Mouse (Mus musculus): Measurements from ENCODE around the gene Ahnak2.
"Not testable (repeated sequence)": the region's sequence is repeated elsewhere in the genome, so short reads cannot be mapped to it uniquely, and the experiment has no call there.

The Ahnak2 gene

DNA sequence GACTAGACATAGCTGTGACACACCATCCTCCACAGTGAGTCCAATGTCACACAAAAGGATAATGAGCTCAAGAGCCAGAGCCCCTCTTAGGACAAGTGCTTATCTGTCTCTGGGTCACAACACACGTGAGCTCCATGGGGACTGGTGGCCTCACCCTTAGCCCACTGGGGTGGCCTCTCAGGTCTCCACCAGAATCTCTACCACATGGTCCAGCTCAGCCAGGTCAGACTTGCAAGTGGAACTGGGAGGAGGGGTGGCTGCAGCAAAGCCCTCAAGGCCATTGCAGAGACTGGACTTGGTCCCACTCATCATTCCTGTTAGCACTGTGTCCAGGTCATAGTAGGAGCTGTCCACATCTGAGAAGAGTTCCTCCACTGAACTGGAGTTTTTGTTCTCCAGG, 18.8 kb upstream of the Ahnak2 start:
- DNase-seq (ENCODE audit: low spot score in 2 of 2) = no peak

DNA sequence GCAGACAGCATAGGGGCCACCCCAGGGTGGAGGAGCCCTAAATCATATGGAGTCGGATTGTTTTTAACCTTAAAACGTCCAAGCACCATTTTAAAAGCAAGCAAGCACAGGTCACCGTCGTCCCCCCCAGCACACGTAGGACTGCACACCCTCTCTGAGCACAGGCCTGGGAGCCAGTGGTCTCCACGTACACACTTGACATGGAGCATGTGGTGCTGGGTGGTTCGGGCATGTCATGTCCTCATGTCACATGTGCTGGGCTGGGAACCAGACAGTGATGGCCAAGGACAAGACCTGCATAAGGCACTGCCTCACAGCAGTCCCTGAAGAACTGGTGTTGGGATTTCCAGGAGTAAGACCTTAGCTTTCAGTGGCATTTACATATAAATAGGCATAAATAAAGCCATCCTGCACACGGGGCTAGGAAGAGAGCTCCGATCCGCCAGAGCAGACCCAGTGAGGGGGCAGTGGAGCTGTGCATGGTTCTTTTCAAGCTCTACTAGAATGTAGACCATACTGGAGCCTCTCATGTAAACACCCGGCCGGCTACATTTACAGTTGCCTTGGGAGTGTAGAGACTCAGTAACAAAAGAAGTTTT, 18.0 kb upstream of the Ahnak2 start:
- no peak for DNase-seq (ENCODE audit: low spot score in 2 of 2)

DNA sequence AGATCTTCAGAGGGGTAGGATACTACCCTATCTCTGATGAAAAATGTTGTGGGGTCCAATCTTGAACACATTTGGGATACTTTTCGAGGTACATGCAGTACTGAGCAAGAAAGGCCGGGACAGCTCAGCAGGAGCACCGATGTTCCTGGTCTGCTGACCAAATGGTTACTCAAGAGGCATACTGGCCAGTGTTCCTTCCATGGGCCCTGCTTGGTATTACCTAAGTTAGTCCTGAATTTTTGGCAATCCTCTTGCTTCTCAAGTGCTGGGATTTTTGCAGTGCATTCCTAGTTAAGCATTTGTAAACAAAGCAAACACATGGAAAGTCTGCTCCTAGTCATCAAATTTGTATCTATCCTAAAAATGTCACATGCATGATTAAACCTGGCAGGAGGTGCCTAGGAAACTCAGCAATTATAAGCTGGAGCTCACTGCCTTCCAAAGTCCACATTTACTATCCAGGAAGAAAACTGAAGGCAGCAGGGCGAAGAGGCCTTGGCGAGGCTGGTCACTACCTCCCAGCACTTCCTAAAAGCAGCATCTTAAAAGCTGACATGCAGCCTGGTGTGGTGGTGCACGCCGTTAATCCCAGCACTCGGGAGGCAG, 16.7 kb upstream of the Ahnak2 start:
- no peak for DNase-seq (ENCODE audit: low spot score in 2 of 2)

DNA sequence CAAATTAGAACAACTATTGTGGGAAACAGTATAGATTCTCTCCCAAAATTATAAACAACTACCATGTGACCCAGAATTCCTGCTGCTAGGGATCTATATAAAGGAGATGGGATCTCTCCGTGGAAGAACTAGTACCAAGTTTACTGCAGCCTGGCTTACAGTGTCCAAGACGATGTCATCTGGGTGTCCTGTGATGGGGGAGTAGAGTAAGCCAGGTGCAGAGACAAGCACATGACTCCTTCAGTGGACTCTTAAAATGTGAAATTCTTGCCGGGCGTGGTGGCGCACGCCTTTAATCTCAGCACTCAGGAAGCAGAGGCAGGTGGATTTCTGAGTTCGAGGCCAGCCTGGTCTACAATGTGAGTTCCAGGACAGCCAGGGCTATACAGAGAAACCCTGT, 14.4 kb upstream of the Ahnak2 start:
- DNase-seq (ENCODE audit: low spot score in 2 of 2) = not testable (repeated sequence)

DNA sequence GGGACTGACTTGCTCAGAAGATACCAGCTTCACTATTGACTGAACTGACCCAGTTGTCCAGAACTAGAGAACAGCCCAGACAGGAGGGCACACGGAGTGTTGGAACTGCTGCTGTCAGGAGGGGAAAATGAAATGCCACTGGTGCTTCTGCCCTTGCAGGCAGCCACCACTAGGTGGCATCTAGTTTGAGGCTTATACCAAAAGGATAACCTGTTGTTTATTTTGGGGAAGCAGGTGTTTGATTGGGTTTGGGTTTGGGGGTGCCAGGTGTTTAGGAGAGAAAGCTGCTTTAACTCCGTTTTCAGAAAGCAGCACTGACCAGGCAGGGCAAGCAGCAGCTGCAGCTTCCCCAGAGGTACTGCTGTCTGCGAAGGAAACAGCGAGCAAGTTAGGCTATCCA, 13.8 kb upstream of the Ahnak2 start:
- peak; percentile 56 to 60 for DNase-seq (ENCODE audit: low spot score in 2 of 2)

DNA sequence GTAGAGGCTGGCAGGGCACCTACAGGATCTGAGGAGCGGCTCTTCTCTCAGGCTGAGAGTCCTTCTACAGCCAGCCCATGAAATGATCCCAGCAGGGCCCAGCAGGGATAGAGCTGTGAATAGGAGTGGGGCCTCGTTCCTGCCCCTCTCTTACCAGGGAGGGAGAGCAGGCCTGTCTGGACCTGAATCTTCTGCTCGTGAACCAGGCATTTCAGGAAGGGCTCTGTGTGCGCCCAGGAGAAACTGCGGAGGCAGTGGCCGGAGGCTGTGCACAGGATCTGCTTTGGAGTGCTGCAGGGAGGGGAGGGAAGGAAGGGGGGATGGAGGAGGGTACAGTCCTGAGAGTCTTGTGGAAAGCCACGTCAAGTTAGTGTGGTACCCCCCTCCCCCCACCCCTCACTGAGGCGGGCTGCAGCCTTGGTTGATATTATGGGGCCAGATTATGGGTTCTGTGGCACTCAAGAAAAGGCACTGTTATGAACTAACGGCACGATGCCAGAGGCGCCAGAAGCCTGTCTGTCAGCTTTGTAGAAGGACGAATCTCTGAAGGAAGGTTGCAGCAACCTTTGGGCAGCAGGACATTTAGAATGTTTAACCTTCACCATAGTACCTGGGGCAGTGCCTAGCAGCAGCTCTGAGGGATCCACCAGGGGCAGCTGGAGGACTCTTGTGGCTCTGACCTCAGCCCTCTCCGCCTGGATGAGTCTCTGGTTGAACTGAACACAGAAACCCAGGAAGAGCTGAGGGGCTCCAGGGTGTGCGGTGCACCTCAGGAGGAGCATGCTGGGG, 12.4 kb upstream of the Ahnak2 start:
- no peak for DNase-seq (ENCODE audit: low spot score in 2 of 2)

DNA sequence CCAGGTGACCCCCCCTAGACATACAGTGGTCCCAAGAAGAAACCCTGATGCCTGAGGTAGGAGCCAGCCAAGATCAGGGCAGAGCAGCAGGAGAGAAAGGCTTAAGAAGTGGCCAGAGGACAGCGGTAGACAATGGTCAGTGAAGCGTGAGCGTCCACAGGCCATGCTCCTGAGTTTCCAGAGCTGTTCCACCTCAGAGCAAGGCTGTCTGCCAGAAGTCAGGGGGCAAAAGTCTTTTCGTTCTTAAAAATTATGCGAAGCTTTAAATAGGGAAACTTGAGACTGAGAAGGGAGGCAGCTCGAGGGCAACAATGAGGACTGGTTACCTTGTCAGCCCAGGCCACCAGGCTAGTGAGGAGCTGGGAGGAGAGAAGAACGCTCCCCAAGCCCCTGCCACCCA, 10.9 kb upstream of the Ahnak2 start:
- no peak for DNase-seq (ENCODE audit: low spot score in 2 of 2)

DNA sequence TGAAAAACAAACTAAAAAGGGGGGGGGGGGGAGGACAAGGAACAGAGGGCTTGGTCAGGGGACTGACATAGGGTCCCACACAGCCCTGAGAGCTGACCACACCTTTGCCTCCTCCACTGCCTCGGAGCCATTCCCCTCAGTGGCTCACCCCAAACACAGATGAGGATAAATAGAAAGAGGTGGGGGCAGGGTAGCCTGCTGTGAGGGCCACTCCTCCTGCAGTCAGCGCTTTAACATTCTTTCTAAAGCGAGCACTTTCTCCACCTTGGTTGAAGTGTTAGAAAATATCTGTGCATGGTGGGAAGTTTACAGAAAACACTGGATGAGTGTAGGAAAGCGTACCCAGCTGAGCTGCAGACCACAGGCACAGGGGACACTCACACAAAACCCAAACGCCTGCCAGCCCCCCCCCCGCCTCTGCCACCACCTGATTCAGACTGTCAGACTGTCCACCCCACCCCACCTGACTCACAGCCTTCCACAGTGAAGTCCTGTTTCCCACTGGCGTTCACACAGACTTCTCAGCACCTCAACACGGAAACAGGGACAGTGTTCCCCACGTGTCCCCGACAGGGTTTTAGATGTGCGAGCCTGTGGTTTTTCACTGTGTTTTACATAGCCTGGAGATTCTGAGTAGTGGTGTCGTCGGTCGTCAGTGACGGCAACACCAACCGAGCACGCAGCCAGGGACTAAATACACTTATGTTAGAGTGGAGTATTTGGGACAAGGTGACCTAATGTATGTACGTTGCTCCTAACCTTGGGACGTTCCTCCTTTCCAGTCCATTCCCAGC, 7.8 kb upstream of the Ahnak2 start:
- no peak for DNase-seq (ENCODE audit: low spot score in 2 of 2)

DNA sequence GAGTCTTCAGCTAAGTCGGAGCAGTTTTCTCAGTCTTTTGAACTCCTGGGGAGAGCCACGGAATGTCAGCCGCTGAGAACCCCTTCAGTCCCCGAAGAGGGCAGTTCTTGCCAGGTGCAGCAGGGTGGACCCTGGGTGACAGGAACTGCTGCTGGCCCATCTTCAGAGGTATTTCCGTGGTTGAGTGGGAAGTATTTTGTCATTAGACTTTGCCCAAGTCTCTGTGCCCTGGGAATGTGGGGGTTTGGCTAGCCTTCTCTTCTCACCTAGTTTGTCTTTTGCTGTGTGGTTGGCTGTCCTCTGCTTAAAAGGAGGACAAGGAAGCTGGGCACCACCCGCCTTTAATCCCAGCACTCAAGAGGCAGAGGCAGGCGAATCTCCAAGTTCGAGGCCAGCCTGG, 7.2 kb upstream of the Ahnak2 start:
- DNase-seq (ENCODE audit: low spot score in 2 of 2) = no peak

DNA sequence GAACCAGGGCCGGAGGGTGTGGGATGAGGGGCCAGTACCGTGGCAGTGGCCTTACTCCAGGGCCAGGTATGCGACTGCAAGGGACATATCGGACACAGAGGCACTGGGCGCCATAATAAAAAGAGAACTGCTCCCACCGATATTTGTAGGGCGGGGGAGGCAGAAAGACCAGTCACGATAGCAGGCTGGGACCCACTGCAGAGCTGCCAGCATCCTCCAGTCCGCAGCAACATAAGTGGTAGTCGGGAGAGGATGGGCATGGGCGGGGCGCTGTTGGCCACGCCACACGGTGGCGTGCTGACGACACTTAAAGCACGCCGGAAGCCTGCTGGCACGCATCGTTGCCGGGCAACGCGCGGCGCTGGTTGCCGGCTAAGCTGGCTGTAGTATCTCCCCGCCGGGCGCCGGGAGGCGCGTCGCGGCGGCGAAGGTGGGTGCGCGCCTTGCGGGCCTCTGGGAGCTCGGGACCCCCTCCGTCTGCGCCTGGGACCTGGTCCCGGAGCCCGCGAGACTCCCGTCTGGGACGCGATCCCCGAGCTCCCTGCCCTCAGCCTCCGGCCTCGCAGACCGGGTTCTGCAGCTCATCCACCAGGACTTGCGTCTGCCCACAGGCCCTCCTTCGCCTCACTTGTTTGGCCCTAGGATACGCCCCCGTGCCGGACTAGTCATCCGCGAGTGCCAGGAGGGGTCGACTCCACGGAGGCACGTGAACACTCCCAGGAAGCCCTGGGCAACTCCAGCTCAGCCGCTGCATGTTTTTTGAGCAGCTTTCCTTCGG, 6.3 kb upstream of the Ahnak2 start, which contains the start of gene Clba1:
Gene Clba1, plus strand, starts transcription at position 351 of the 778 bp plus-strand sequence.
- peak; percentile 89 for DNase-seq (ENCODE audit: low spot score in 2 of 2)

DNA sequence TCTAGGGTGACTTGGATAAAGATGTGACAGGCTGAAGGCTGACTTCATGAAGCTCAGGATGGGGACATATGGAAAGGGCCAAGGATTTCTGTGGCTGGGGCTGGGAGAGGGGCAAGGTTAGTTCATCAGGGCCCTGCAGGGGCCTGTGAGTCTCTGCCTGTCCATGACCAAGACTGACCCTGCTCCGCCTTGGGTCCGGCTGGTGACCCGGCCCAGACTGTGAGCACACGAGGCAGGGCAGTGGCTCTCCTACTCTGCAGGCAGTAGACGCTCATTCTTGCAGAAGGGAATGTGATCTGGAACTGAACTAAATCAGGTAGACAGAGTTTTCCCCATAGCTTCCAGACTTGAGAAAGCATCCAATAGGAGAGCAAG, 5.7 kb upstream of the Ahnak2 start:
- no peak for DNase-seq (ENCODE audit: low spot score in 2 of 2)

DNA sequence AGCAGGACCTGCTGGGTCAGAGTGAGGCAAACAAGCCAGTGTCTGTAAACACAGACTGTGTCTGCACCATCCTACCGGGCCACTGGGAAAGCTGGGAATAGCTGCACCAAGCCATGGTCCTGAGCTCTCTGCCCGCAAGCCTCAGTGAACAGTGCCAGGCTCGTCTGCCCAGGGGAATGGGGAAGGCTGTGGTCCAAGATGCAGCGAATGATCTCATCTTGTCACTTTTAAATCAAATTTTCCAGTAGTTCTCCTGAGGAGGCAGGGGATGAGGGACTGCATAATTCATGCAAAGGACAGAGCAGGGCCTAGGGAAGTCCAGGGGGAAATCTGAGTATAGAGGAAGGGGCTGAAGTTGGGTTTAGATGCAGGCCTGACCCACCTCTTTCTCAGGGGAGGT, 5.3 kb upstream of the Ahnak2 start:
- no peak for DNase-seq (ENCODE audit: low spot score in 2 of 2)

DNA sequence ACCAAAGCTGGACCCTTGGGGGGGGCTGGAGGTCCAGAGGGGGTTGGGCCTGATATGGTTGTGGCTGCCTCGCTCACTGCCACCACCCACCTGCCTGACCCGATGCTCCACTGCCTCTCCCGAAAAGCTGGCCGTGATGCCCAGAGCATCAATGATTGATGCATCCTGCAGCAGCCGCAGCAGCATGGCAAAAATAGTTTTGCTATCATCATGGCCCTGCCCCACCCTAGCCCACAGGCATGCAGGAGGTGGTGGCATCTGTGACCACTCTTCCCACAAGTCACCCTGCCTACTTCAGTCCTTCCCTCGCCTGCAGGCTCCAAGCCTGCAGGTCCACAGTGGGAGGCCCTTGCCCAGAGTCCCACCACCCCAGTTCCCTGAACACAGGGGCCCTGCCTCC, 3.6 kb upstream of the Ahnak2 start:
- no peak for DNase-seq (ENCODE audit: low spot score in 2 of 2)

DNA sequence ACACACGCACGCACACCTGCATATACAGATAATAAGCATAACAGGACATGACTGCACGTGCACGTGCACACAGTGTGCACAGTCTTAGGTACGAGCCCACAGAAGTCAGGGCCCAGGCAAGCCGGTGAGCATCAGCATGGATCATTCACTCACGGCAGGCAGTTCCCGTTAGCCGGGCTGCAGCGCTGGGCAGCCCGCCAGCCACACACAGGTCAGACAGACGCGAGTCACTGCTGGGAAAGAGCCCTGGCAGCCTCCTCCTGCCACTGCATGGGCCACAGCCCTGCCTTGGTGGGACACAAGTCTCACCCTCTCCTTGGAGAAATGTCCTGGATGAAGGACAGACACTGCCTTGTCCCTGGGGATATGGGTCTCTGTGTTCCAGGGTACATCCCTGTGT, 1.6 kb upstream of the Ahnak2 start:
- DNase-seq (ENCODE audit: low spot score in 2 of 2) = no peak

DNA sequence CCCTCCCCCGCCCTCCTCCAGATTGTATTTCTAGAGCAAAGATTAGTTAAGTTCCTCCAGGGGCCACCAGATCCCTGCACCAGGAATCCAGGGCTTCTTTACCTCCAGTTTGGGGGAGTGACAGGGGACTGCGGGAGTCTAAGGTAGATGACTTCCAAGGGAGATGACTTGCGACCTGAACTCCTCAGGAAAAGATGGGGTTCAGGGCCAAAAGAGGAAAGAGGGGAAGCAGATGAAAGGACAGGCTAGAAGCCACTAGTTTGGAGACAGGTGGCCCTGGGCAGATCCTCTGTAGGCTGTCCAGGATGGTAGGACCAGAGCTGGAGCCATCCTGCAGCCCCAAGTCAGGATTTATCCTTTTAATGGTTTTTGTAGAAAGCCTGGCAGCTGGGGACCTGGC, 460 bp upstream of the Ahnak2 start:
- no peak for DNase-seq (ENCODE audit: low spot score in 2 of 2)

DNA sequence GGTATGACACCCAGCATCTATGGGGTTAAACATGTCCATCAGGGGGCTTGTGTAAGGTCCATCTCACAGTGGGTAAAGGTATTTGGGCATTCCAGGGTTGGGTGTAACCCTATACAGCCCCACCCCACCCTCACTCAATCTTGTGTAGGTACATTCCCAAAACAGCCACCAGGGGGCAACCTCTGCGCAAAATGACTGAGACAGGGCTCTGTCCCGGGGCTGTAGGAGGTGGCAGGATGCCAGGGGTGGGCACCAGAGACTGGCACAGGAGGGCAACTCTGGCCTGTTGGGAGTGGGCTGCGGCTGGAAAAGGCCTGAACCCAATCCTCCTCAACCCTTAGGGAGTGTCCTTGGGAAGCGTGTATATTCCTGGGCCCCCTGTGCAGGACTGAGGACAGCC, 2.0 kb downstream of the Ahnak2 start:
- peak; percentile 56 to 69 for DNase-seq (ENCODE audit: low spot score in 2 of 2)

DNA sequence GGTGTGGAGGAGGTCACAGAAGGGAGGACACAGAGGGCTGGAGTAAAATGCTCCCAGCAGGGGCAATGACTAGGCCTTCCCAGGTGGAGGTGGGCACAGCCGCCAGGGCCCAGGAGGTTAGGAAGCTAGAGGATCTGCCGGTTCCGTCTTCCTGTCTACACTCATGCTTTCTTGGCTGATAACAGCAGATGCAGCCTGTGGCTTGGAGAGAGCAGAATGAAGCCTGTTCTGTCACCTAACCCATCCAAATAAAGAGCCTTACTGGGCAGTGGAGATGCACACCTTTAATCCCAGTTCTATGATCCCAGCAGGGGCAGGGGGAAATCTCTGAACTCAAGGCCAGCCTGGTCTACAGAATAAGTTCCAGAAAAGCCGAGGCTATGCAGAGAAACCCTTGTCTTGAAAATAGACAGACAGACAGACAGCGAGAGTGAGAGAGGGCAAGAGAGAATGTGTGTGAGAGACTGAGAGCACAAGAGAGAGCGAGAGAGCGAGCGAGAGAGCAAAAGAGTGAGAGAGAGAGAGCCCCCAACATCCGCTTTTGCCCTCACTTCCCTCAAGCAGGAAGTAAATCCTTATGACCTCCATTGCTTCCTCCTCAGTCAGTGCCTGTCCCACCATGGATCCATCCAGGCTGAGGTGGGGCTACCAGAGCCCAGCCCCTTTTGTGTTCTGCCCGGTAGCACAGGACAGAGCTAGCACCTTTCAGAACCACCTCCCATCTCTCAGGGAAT, 3.1 kb downstream of the Ahnak2 start:
- DNase-seq (ENCODE audit: low spot score in 2 of 2) = no peak

DNA sequence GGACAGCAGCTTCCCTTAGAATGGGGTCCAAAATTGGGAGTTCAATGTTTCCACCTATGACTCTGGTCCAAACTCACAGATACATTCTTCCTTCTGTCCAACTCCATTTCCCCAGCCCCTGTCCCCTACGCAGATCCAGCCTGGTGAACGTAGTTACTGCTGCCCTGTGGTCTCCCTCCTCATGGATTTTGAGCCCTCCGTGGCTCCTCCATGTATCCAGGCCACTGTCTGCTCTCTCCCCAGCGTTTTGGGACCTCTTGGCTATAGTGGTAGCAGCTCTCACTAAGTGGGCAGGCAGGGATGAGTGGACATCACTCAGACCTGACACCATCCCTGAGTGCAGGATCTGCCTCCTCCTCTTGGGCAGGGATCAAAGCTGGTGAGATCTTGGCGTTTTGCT, 3.7 kb downstream of the Ahnak2 start:
- no peak for DNase-seq (ENCODE audit: low spot score in 2 of 2)

DNA sequence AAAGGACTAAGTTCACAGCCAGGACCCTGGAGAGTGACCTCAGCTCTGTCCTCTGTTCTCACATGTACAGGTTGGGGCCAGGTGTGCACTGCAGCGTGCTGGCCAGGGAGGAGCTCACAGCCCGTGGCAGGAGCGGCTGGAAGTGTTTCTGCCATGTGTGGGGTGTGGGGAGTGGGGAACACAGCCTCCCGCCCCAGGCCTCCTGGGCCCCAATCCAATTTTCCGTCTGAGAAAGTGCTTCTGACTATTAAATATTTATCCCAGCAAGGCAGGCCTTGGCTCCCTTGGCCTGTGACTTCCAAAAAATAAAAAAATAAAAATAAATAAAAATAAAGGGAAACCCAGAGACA, 4.2 kb downstream of the Ahnak2 start:
- DNase-seq (ENCODE audit: low spot score in 2 of 2) = no peak

DNA sequence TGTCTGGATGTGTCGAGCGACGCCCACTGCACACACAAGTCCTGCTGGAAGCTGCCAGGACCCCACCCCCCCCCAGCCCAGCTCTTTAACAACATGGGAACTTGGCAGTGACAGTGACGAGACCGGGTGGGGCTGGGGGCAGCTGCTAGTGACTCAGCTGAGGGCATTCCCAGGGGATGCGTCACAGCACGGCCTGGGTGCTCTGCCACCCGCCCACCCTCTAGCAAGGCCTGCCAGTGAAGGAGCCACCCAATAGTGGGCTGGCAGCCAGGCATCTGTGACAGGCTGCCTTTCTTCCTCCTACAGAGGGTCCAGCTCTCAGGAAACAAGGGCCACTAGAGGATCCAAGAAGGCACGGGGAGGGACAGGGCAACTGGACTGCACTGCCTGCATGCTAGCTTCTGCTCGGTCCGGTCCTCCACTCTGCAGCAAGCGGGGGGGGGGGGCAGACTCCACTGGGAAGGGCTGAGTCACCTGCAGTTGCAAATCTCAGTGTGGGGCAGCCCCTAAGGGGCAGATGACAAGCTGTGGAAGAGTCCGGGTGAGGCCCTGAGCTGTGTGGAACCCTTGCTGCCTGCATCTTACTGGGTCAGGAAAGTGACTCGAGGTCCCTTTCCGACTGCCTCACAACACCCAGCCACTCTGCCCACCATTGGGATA, 4.7 kb downstream of the Ahnak2 start:
- no peak for DNase-seq (ENCODE audit: low spot score in 2 of 2)
